Mouse (Mus musculus) liver, embryonic 14.5 days (tissue): ENCODE measurements around the gene P2ry2.

Source experiments
- CTCF ChIP-seq: IDR thresholded peaks from 2 replicates; pipeline ENCODE4 v1.5.1; 2016; ENCODE audit warnings: antibody characterized with exemption, low read depth, control low read depth
- EP300 ChIP-seq: IDR thresholded peaks from 2 replicates; pipeline ENCODE4 v1.6.1; 2016; ENCODE audit warnings: antibody characterized with exemption, low read depth

DNA sequence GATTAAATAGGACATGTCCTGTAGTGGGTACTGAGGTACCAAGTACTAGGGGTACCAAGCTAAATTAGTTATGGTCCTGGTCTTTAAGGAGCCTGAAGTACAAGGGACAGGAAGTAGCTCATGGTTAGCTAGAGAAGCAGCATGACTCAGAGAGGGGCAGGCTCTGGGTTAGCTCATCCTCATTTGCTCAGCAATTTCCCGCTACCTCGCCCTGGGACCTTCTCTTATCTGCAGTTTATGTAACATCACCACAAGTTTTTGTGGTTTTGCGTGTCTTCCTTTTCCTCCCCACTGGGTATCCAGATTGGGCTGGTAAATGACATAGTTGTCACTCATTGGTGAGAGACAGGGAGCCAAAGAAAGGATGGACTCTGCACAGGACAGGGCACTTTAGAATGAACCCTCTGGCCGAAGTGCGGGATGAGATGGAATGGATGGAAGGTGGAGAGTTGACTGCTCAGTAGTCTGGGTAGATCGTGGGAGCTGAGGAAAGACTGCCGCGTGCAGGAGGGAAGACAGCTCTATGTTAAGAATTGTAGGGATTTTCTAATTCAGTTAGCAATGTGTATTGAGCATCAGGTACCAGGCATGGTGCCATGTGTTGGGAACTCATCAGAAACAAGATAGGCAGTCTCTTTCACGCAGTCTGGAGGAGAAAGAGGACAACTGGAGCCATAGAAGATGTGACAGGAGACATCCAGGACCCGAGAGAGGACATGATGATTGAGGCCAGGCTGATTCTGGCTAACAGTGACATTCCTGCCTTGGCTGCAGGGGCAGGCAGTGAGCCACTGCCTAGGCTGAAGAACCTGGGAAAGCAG lies 15.2 kb upstream of the P2ry2 start:
- TF ChIP-seq CTCF (no peak), EP300 (no peak)
